Mouse (Mus musculus): Measurements from ENCODE around the gene Crybg3. TPM values are rescaled to one million over a fixed set of nuclear protein-coding genes. Genes with fewer than 3 reads are reported as not detected.

Crybg3 gene
- polyA plus RNA-seq, 1 experiment = 1.0 TPM

DNA sequence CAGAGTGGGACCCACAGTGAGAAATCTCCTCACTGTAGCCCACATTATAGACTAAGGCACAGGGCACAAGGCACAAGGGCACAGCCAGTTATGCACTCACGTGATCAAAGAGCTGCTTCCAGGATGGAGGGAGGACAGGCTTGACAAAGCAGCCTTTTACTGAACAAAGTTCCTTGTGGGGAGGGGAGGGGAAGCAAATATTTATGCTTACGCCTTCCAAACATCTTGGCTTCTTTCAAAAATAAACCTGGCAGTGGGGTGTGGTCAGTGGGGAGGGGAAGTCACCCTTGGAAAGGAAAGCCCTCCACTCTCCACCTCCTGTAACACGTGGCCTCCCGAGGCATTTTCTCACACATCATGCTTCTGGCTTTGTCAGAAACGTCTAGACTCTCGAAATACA is 14.5 kb downstream of the Crybg3 start:
- no peaks in the 10 kb centered on the region for H3K36me3 ChIP-seq (ENCODE audit: control insufficient read depth, insufficient read depth)
- H3ac ChIP-seq (ENCODE audit: control insufficient read depth, insufficient read length) = no peak overlapping the region
- no peaks in the 10 kb centered on the region for H3K27me3 ChIP-seq (ENCODE audit: control insufficient read depth, insufficient read depth, insufficient read length)
- H3K4me3 ChIP-seq = no peak overlapping the region
- no peaks in the 10 kb centered on the region for H3K79me2 ChIP-seq (ENCODE audit: control insufficient read depth, insufficient read depth)
- TF ChIP-seq USF1 (IDR thresholded peaks at IDR 0.05; ENCODE audit: low read depth) (no peak), SRF (IDR thresholded peaks at IDR 0.05; ENCODE audit: control insufficient read depth, insufficient read length, low read depth) (no peak), TCF12 (IDR thresholded peaks at IDR 0.05; ENCODE audit: insufficient read depth, poor library complexity, severe bottlenecking) (no peak)
- H3K4me2 ChIP-seq (ENCODE audit: low read depth) = no peak overlapping the region

DNA sequence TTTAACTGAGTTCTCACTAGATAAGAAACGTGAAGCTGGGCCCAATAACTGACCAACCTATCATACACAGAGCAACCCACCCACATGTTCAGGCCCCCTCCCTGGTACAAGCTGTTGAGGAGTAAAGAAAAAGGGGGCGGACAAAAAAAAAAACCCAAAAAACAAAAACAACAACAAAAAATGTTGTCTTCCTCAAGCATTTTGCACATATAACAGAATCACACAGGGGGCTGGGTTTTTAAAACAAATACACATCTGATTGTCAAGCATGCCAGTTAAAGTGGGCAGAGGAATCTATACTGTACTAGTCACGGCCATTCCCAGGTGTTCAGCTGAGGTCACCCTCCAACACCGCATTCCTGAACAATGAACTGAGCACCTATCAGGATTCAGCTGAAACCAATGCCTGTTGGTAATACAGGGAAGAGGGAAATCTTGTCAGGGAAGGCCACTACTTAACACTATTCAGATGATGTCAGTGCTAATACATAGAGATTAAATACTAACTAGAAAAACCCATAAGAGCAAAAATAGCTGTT is 15.0 kb downstream of the Crybg3 start:
- Histone ChIP-seq H3K4me2 (ENCODE audit: low read depth) (no peak overlapping the region), H3K27me3 (ENCODE audit: control insufficient read depth, insufficient read depth, insufficient read length) (no peaks in the 10 kb centered on the region), H3K4me3 (no peak overlapping the region), H3K79me2 (ENCODE audit: control insufficient read depth, insufficient read depth) (no peaks in the 10 kb centered on the region), H3ac (ENCODE audit: control insufficient read depth, insufficient read length) (no peak overlapping the region), H3K36me3 (ENCODE audit: control insufficient read depth, insufficient read depth) (no peaks in the 10 kb centered on the region)
- TF ChIP-seq TCF3 (IDR thresholded peaks at IDR 0.05; ENCODE audit: insufficient read length, low read depth) = no peak
- TF ChIP-seq CEBPB (IDR thresholded peaks at IDR 0.05; ENCODE audit: insufficient read depth, poor library complexity, severe bottlenecking) = no peak
- no peak for TF ChIP-seq MYOD1 (IDR thresholded peaks at IDR 0.05; ENCODE audit: control insufficient read depth in 1 of 3, insufficient read length in 2 of 3, low read depth in 2 of 3)
- TF ChIP-seq TCF12 (IDR thresholded peaks at IDR 0.05; ENCODE audit: insufficient read depth, poor library complexity, severe bottlenecking) = no peak
- no peak for TF ChIP-seq MAX (IDR thresholded peaks at IDR 0.05; ENCODE audit: low read depth)

DNA sequence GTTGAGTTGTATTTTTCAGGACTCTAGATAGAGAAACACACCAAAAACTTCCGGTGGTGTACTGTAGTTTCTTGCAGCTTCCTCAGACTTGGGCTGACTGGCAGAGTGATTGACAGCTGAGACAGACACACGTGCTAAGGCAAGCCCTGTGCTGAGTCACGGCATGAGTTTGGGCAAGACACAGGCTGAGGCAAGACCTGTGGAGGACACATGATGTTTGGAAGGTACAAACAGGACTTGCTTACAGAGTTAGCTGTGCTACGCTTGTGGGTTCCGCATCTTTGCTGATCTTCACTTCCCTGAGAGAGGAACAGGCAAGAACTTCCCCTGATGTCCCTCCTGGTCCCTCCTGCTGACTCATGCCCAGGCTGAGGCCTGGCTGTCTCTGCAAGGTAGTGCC is 17.3 kb downstream of the Crybg3 start:
- Histone ChIP-seq H3K4me2 (ENCODE audit: low read depth) (no peak overlapping the region), H3ac (ENCODE audit: control insufficient read depth, insufficient read length) (no peak overlapping the region), H3K4me3 (no peak overlapping the region), H3K79me2 (ENCODE audit: control insufficient read depth, insufficient read depth) (no peaks in the 10 kb centered on the region), H3K36me3 (ENCODE audit: control insufficient read depth, insufficient read depth) (no peaks in the 10 kb centered on the region), H3K27me3 (ENCODE audit: control insufficient read depth, insufficient read depth, insufficient read length) (no peaks in the 10 kb centered on the region)
- TF ChIP-seq TCF3 (IDR thresholded peaks at IDR 0.05; ENCODE audit: insufficient read length, low read depth) = no peak

DNA sequence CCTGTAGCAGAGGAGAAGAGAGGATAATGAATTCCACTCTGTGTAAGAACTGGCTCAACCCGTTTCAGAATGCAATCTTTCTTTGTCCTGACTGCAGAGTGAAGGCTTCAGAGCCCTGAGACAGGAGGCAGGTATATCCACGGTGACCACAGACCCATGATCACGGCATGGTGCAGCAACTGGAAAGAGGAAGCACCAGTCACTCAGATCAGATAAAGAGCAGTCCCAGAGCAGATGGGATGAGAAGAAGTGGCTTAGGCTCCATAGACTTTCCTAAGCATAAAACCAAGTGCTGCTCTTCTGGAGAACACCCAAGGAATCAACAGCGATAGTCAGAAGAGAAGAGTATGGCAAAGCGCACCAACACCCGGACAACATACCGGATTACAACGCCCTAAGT is 21.5 kb downstream of the Crybg3 start:
- TF ChIP-seq POLR2A (IDR thresholded peaks at IDR 0.05; ENCODE audit: insufficient read length, low read depth) (no peak), SRF (IDR thresholded peaks at IDR 0.05; ENCODE audit: control insufficient read depth, insufficient read length, low read depth) (no peak), TCF12 (IDR thresholded peaks at IDR 0.05; ENCODE audit: insufficient read depth, poor library complexity, severe bottlenecking) (no peak), USF1 (IDR thresholded peaks at IDR 0.05; ENCODE audit: low read depth) (no peak), CEBPB (IDR thresholded peaks at IDR 0.05; ENCODE audit: insufficient read depth, poor library complexity, severe bottlenecking) (no peak), TCF3 (IDR thresholded peaks at IDR 0.05; ENCODE audit: insufficient read length, low read depth) (no peak), MAX (IDR thresholded peaks at IDR 0.05; ENCODE audit: low read depth) (no peak), MYOG (IDR thresholded peaks at IDR 0.05; ENCODE audit: control insufficient read depth in 1 of 3, insufficient read depth in 1 of 3, insufficient read length in 2 of 3, low read depth in 2 of 3) (no peak), REST (IDR thresholded peaks at IDR 0.05; ENCODE audit: insufficient read depth, insufficient read length) (no peak), POLR2AphosphoS2 (IDR thresholded peaks at IDR 0.05; ENCODE audit: insufficient read length, low read depth) (no peak), E2F4 (IDR thresholded peaks at IDR 0.05; ENCODE audit: insufficient read depth) (no peak), MYOD1 (IDR thresholded peaks at IDR 0.05; ENCODE audit: control insufficient read depth in 1 of 3, insufficient read length in 2 of 3, low read depth in 2 of 3) (no peak)
- H3K36me3 ChIP-seq (ENCODE audit: control insufficient read depth, insufficient read depth) = no peaks in the 10 kb centered on the region

DNA sequence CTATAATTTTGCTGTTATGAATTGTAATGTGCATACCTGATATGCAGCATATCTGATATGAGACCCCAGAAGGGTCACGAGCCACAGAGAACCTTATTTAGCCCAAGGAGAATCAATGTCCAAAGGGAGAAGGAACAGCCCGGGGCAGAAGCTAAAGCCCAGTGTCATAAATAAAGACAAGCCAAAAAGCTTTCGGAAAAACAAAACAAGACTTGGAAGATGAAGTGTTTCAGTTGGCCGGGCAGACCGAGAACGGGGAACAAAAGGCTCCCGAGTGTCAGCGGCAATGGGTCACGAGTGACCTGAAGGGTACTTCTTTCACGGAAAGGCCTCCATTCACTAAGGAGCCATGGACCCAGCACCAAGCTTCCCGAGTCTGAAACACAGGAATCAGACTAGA is 26.8 kb downstream of the Crybg3 start:
- no peaks in the 10 kb centered on the region for H3K27me3 ChIP-seq (ENCODE audit: control insufficient read depth, insufficient read depth, insufficient read length)

More for the DNA sequence above, 21.5 kb downstream of the Crybg3 start:
- Histone ChIP-seq H3K79me2 (ENCODE audit: control insufficient read depth, insufficient read depth) (no peaks in the 10 kb centered on the region), H3ac (ENCODE audit: control insufficient read depth, insufficient read length) (no peak overlapping the region), H3K4me3 (no peak overlapping the region), H3K4me2 (ENCODE audit: low read depth) (no peak overlapping the region), H3K27me3 (ENCODE audit: control insufficient read depth, insufficient read depth, insufficient read length) (no peaks in the 10 kb centered on the region)

DNA sequence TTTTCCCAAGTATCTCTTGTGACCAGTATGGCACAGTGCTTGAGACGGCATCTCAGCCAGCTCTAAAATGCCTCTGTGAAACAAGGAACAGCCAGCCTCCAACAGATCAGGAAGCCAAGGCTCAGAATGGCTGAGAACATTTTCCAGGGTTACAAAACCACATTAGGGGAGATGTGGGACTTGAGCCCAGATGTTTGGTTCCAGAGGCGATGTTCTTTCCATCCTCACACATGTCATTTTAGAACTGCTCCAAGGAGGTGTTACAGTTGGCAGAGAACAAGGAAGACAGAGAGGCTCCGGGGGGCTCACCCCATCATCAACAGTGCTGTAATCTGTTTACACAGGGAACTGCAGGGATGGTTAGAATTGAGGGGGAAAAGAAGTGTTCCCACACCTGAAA is 28.1 kb downstream of the Crybg3 start:
- Histone ChIP-seq H3K27me3 (ENCODE audit: control insufficient read depth, insufficient read depth, insufficient read length) (no peaks in the 10 kb centered on the region), H3K36me3 (ENCODE audit: control insufficient read depth, insufficient read depth) (no peaks in the 10 kb centered on the region), H3ac (ENCODE audit: control insufficient read depth, insufficient read length) (no peak overlapping the region), H3K4me3 (no peak overlapping the region), H3K4me2 (ENCODE audit: low read depth) (no peak overlapping the region), H3K79me2 (ENCODE audit: control insufficient read depth, insufficient read depth) (no peaks in the 10 kb centered on the region)
- TF ChIP-seq MYOD1 (IDR thresholded peaks at IDR 0.05; ENCODE audit: control insufficient read depth in 1 of 3, insufficient read length in 2 of 3, low read depth in 2 of 3) = no peak
- TF ChIP-seq POLR2AphosphoS2 (IDR thresholded peaks at IDR 0.05; ENCODE audit: insufficient read length, low read depth) = no peak
- TF ChIP-seq E2F4 (IDR thresholded peaks at IDR 0.05; ENCODE audit: insufficient read depth) = no peak
- TF ChIP-seq MYOG (IDR thresholded peaks at IDR 0.05; ENCODE audit: control insufficient read depth in 1 of 3, insufficient read depth in 1 of 3, insufficient read length in 2 of 3, low read depth in 2 of 3) = no peak
- TF ChIP-seq REST (IDR thresholded peaks at IDR 0.05; ENCODE audit: insufficient read depth, insufficient read length) = no peak
- no peak for TF ChIP-seq SRF (IDR thresholded peaks at IDR 0.05; ENCODE audit: control insufficient read depth, insufficient read length, low read depth)
- no peak for TF ChIP-seq TCF12 (IDR thresholded peaks at IDR 0.05; ENCODE audit: insufficient read depth, poor library complexity, severe bottlenecking)
- TF ChIP-seq USF1 (IDR thresholded peaks at IDR 0.05; ENCODE audit: low read depth) = no peak

More for the DNA sequence above, 26.8 kb downstream of the Crybg3 start:
- no peak for TF ChIP-seq TCF12 (IDR thresholded peaks at IDR 0.05; ENCODE audit: insufficient read depth, poor library complexity, severe bottlenecking)
- no peak for TF ChIP-seq CEBPB (IDR thresholded peaks at IDR 0.05; ENCODE audit: insufficient read depth, poor library complexity, severe bottlenecking)
- no peak for TF ChIP-seq MYOD1 (IDR thresholded peaks at IDR 0.05; ENCODE audit: control insufficient read depth in 1 of 3, insufficient read length in 2 of 3, low read depth in 2 of 3)
- no peak for TF ChIP-seq MYOG (IDR thresholded peaks at IDR 0.05; ENCODE audit: control insufficient read depth in 1 of 3, insufficient read depth in 1 of 3, insufficient read length in 2 of 3, low read depth in 2 of 3)
- no peak overlapping the region for H3K4me3 ChIP-seq
- no peaks in the 10 kb centered on the region for H3K36me3 ChIP-seq (ENCODE audit: control insufficient read depth, insufficient read depth)
- no peaks in the 10 kb centered on the region for H3K79me2 ChIP-seq (ENCODE audit: control insufficient read depth, insufficient read depth)
- H3K4me2 ChIP-seq (ENCODE audit: low read depth) = no peak overlapping the region
- no peak overlapping the region for H3ac ChIP-seq (ENCODE audit: control insufficient read depth, insufficient read length)
